Mouse (Mus musculus): Measurements from ENCODE around the gene Atp5j2. TPM values are rescaled to one million over a fixed set of nuclear protein-coding genes. Genes with fewer than 3 reads are reported as not detected.
"Not testable (repeated sequence)": the region's sequence is repeated elsewhere in the genome, so short reads cannot be mapped to it uniquely, and the experiment has no call there.

Gene Atp5j2
- polyA plus RNA-seq, 1 experiment from 2014 or later = 628 TPM

DNA sequence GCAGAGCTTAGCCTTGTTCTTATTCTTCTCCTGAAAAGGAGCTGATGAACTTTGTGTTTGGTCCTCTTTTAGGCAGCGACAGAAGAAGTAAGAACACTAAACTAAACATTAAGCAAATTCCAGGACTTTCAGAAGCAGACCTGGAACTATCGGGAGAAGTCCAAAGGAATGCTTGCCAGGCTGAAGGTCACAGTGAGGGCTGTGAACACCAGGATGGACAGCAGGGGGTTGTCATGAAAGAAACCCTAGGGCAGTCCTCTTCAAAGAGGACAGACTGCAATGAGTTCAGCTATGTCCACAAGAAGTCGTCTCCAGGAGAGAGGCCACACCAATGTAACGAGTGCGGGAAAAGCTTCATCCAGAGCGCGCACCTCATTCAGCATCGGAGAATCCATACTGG is 28.1 kb upstream of the Atp5j2 start:
- Histone ChIP-seq H3K27me3 (ENCODE audit: control insufficient read depth, insufficient read depth, low read length) (no peaks in the 10 kb centered on the region), H3K9ac (replicated peaks; ENCODE audit: low read depth, low read length) (no peak overlapping the region), H3K27ac (ENCODE audit: low read depth, low read length) (no peak overlapping the region), H3K4me1 (ENCODE audit: control insufficient read depth, insufficient read depth, low read length) (no peaks in the 10 kb centered on the region), H3K4me3 (ENCODE audit: low read depth, low read length) (no peak overlapping the region), H3K9me3 (ENCODE audit: control insufficient read depth, low read length) (no peaks in the 10 kb centered on the region), H3K36me3 (ENCODE audit: control insufficient read depth, insufficient read depth, low read length) (peaks cover 25% of the 10 kb centered on the region), H3K4me2 (ENCODE audit: low read depth, low read length) (no peak overlapping the region)
- no peak for ATAC-seq (ENCODE audit: low read depth)
- 89% methylated on average over 8 of the region's 8 CpGs for WGBS

GRCm38 (mm10) chr5:145218671-145219070 is 26.8 kb upstream of the Atp5j2 start:
- Histone ChIP-seq H3K4me3 (ENCODE audit: low read depth, low read length) (no peak overlapping the region), H3K36me3 (ENCODE audit: control insufficient read depth, insufficient read depth, low read length) (peaks cover 25% of the 10 kb centered on the region), H3K4me1 (ENCODE audit: control insufficient read depth, insufficient read depth, low read length) (no peaks in the 10 kb centered on the region), H3K4me2 (ENCODE audit: low read depth, low read length) (no peak overlapping the region), H3K27me3 (ENCODE audit: control insufficient read depth, insufficient read depth, low read length) (no peaks in the 10 kb centered on the region), H3K9me3 (ENCODE audit: control insufficient read depth, low read length) (no peaks in the 10 kb centered on the region), H3K27ac (ENCODE audit: low read depth, low read length) (no peak overlapping the region), H3K9ac (replicated peaks; ENCODE audit: low read depth, low read length) (no peak overlapping the region)
- WGBS = 94% methylated on average over 20 of the region's 20 CpGs
- ATAC-seq (ENCODE audit: low read depth) = no peak

DNA sequence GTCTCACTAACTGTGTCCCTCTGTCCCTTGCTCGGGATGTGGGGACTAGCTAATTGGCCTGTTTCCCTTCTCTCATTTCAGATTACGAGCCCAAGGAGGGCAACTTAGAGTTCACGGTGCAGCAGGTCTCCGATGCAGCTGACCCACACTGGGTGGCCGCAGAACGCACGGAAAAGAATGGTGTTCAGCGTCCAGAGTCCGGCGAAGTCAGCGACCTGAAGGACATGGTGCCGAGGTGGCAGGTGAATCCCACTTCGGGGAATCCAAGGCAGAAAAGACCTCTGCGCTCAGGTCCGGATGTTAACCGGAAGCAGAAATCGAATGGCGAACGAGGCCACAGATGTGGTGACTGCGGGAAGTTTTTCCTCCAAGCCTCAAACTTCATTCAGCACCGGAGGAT is 26.3 kb upstream of the Atp5j2 start:
- Histone ChIP-seq H3K4me3 (ENCODE audit: low read depth, low read length) (no peak overlapping the region), H3K4me2 (ENCODE audit: low read depth, low read length) (no peak overlapping the region), H3K4me1 (ENCODE audit: control insufficient read depth, insufficient read depth, low read length) (no peaks in the 10 kb centered on the region), H3K36me3 (ENCODE audit: control insufficient read depth, insufficient read depth, low read length) (peaks cover 25% of the 10 kb centered on the region), H3K9ac (replicated peaks; ENCODE audit: low read depth, low read length) (no peak overlapping the region), H3K9me3 (ENCODE audit: control insufficient read depth, low read length) (no peaks in the 10 kb centered on the region), H3K27ac (ENCODE audit: low read depth, low read length) (no peak overlapping the region), H3K27me3 (ENCODE audit: control insufficient read depth, insufficient read depth, low read length) (no peaks in the 10 kb centered on the region)
- 96% methylated on average over 21 of the region's 21 CpGs for WGBS
- ATAC-seq (ENCODE audit: low read depth) = no peak

DNA sequence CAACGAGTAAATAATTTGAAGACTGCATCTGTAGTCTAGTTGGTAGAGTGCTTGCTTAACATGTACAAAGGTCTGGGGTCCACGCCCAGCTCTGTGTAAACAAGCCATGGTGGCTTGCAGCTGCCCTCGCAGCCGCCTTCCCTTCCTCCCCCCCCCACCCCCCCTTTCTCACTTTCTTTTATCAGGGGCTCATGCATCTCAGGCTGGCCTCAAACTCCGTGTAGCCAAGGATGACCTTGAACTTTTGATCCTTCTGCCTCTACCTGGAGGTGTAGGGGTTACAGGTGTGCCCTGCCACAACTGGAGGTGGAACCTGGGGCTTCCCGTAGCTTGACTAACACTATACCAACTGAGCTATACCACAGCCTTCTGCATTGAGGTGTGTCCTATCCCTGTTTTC is 25.9 kb upstream of the Atp5j2 start:
- Histone ChIP-seq H3K36me3 (ENCODE audit: control insufficient read depth, insufficient read depth, low read length) (peaks cover 25% of the 10 kb centered on the region), H3K4me3 (ENCODE audit: low read depth, low read length) (no peak overlapping the region), H3K9me3 (ENCODE audit: control insufficient read depth, low read length) (no peaks in the 10 kb centered on the region), H3K27me3 (ENCODE audit: control insufficient read depth, insufficient read depth, low read length) (no peaks in the 10 kb centered on the region), H3K4me1 (ENCODE audit: control insufficient read depth, insufficient read depth, low read length) (no peaks in the 10 kb centered on the region), H3K27ac (ENCODE audit: low read depth, low read length) (no peak overlapping the region), H3K4me2 (ENCODE audit: low read depth, low read length) (no peak overlapping the region), H3K9ac (replicated peaks; ENCODE audit: low read depth, low read length) (no peak overlapping the region)
- WGBS = 88% methylated on average over 6 of the region's 6 CpGs
- no peak for ATAC-seq (ENCODE audit: low read depth)

DNA sequence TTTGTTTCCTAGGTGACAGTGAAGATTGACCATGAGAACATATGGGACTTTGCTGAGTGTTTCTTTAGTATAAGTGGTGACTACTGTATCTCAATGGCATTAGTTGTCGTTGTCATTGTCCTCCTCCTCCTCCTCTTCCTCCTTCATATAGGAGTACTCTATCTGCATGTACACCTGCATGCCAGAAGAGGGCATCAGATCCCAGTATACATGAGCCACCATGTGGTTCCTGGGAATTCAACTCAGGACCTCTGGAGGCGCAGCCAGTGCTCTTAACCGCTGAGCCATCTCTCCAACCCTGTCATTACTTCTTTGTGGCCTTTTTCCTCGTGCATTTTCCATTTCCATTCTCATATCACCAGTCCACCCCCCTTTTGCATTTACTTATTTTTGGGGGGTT is 22.8 kb upstream of the Atp5j2 start:
- no peaks in the 10 kb centered on the region for H3K4me1 ChIP-seq (ENCODE audit: control insufficient read depth, insufficient read depth, low read length)
- peaks cover 3% of the 10 kb centered on the region; the same call in 1 of the 2 replicates for H3K36me3 ChIP-seq (ENCODE audit: control insufficient read depth, insufficient read depth, low read length)
- H3K9ac ChIP-seq (replicated peaks; ENCODE audit: low read depth, low read length) = no peak overlapping the region
- H3K9me3 ChIP-seq (ENCODE audit: control insufficient read depth, low read length) = no peaks in the 10 kb centered on the region
- no peak overlapping the region for H3K4me2 ChIP-seq (ENCODE audit: low read depth, low read length)
- no peaks in the 10 kb centered on the region for H3K27me3 ChIP-seq (ENCODE audit: control insufficient read depth, insufficient read depth, low read length)
- H3K27ac ChIP-seq (ENCODE audit: low read depth, low read length) = no peak overlapping the region
- H3K4me3 ChIP-seq (ENCODE audit: low read depth, low read length) = no peak overlapping the region
- whole genome bisulfite sequencing = 71% methylated on average over 4 of the region's 4 CpGs
- ATAC-seq (ENCODE audit: low read depth) = no peak

DNA sequence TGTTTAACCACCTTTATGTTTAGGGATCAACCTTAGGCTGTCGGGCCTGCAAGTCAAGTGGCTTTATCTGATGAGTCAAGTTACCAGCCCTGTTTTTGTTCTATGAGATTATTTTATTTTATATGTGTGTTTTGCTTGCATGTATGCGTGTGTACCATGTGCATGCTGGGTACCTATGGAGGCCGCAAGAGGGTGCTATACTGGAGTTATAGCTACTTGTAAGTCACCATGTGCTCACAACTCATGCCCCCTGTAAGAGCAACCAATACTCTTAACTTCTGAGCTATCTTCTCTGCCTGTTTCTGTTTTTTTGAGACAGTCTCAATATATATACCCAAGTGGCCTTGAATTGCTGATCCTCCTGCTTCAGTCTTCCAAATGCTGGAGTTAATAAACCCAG is 21.6 kb upstream of the Atp5j2 start:
- no peak overlapping the region for H3K4me3 ChIP-seq (ENCODE audit: low read depth, low read length)
- no peaks in the 10 kb centered on the region for H3K36me3 ChIP-seq (ENCODE audit: control insufficient read depth, insufficient read depth, low read length)
- H3K9me3 ChIP-seq (ENCODE audit: control insufficient read depth, low read length) = no peaks in the 10 kb centered on the region
- H3K4me1 ChIP-seq (ENCODE audit: control insufficient read depth, insufficient read depth, low read length) = no peaks in the 10 kb centered on the region
- H3K9ac ChIP-seq (replicated peaks; ENCODE audit: low read depth, low read length) = no peak overlapping the region
- H3K27me3 ChIP-seq (ENCODE audit: control insufficient read depth, insufficient read depth, low read length) = no peaks in the 10 kb centered on the region
- no peak overlapping the region for H3K27ac ChIP-seq (ENCODE audit: low read depth, low read length)
- no peak overlapping the region for H3K4me2 ChIP-seq (ENCODE audit: low read depth, low read length)
- 91% methylated on average over 3 of the region's 3 CpGs for WGBS
- no peak for ATAC-seq (ENCODE audit: low read depth)

DNA sequence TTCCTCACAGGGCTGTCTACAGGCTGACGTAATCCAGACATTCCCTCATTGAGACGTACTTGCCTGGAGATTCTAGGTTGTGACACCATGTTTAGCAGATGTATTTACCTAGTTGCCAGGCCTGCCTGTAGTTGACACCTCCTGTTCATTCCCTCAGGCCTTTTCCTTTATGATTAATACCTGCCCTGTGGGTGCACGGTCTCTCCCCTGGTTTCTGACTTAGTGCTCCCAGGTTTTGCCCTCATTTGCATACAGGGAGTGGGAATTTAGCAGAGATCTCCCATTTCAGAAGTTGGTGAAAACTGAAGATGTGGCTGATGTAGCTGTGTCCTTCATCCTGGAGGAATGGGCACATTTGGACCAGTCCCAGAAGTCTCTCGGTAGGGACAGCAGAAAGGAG is 20.4 kb upstream of the Atp5j2 start:
- H3K4me1 ChIP-seq (ENCODE audit: control insufficient read depth, insufficient read depth, low read length) = no peaks in the 10 kb centered on the region
- no peaks in the 10 kb centered on the region for H3K27me3 ChIP-seq (ENCODE audit: control insufficient read depth, insufficient read depth, low read length)
- no peak overlapping the region for H3K27ac ChIP-seq (ENCODE audit: low read depth, low read length)
- H3K36me3 ChIP-seq (ENCODE audit: control insufficient read depth, insufficient read depth, low read length) = no peaks in the 10 kb centered on the region
- H3K4me3 ChIP-seq (ENCODE audit: low read depth, low read length) = no peak overlapping the region
- 97% methylated on average over 4 of the region's 4 CpGs for WGBS
- H3K9ac ChIP-seq (replicated peaks; ENCODE audit: low read depth, low read length) = no peak overlapping the region
- ATAC-seq (ENCODE audit: low read depth) = no peak
- no peaks in the 10 kb centered on the region for H3K9me3 ChIP-seq (ENCODE audit: control insufficient read depth, low read length)
- no peak overlapping the region for H3K4me2 ChIP-seq (ENCODE audit: low read depth, low read length)

DNA sequence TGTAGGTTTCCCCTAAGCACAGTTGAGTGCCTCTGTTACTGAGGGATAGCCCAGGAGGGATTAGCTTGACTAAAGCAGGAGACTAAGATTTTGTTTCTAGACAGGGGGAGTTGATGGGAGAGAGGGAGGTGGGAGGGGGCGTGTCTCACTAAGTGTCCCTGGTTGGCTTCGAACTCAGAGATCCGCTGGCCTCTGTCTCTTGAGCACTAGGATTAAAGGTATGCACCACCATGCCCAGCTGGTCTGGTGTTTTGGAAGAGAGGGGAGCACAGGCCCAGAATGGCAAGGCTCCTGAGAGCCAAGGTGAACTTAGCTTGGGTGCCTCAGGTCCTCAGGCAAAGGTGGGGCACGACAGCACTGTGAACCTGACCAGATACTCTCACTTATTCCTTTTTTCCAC is 19.5 kb upstream of the Atp5j2 start:
- 96% methylated on average over 4 of the region's 4 CpGs for WGBS
- Histone ChIP-seq H3K4me2 (ENCODE audit: low read depth, low read length) (no peak overlapping the region), H3K36me3 (ENCODE audit: control insufficient read depth, insufficient read depth, low read length) (no peaks in the 10 kb centered on the region), H3K9me3 (ENCODE audit: control insufficient read depth, low read length) (no peaks in the 10 kb centered on the region), H3K27ac (ENCODE audit: low read depth, low read length) (no peak overlapping the region), H3K27me3 (ENCODE audit: control insufficient read depth, insufficient read depth, low read length) (no peaks in the 10 kb centered on the region), H3K4me3 (ENCODE audit: low read depth, low read length) (no peak overlapping the region), H3K9ac (replicated peaks; ENCODE audit: low read depth, low read length) (no peak overlapping the region), H3K4me1 (ENCODE audit: control insufficient read depth, insufficient read depth, low read length) (no peaks in the 10 kb centered on the region)
- ATAC-seq (ENCODE audit: low read depth) = no peak

GRCm38 (mm10) chr5:145208391-145208790 is 16.5 kb upstream of the Atp5j2 start:
- H3K27me3 ChIP-seq (ENCODE audit: control insufficient read depth, insufficient read depth, low read length); H3K9me3 ChIP-seq (ENCODE audit: control insufficient read depth, low read length); H3K9ac ChIP-seq (replicated peaks; ENCODE audit: low read depth, low read length); H3K4me1 ChIP-seq (ENCODE audit: control insufficient read depth, insufficient read depth, low read length); H3K36me3 ChIP-seq (ENCODE audit: control insufficient read depth, insufficient read depth, low read length); H3K4me2 ChIP-seq (ENCODE audit: low read depth, low read length); H3K27ac ChIP-seq (ENCODE audit: low read depth, low read length); H3K4me3 ChIP-seq (ENCODE audit: low read depth, low read length); ATAC-seq (ENCODE audit: low read depth): not testable (repeated sequence)
- WGBS = 42% methylated on average over 11 of the region's 11 CpGs

GRCm38 (mm10) chr5:145207954-145208353 is 16.1 kb upstream of the Atp5j2 start:
- Histone ChIP-seq H3K4me2 (ENCODE audit: low read depth, low read length) (no peak overlapping the region), H3K4me3 (ENCODE audit: low read depth, low read length) (no peak overlapping the region), H3K36me3 (ENCODE audit: control insufficient read depth, insufficient read depth, low read length) (no peaks in the 10 kb centered on the region), H3K4me1 (ENCODE audit: control insufficient read depth, insufficient read depth, low read length) (peaks cover 9% of the 10 kb centered on the region; the same call in 1 of the 2 replicates), H3K9me3 (ENCODE audit: control insufficient read depth, low read length) (no peaks in the 10 kb centered on the region), H3K27ac (ENCODE audit: low read depth, low read length) (no peak overlapping the region), H3K9ac (replicated peaks; ENCODE audit: low read depth, low read length) (no peak overlapping the region), H3K27me3 (ENCODE audit: control insufficient read depth, insufficient read depth, low read length) (no peaks in the 10 kb centered on the region)
- no peak for ATAC-seq (ENCODE audit: low read depth)
- WGBS = 89% methylated on average over 6 of the region's 6 CpGs

Measured in neural tube, embryonic 14.5 days (tissue).